Mouse (Mus musculus): Measurements from ENCODE around the gene Qtrt1.

GRCm38 (mm10) chr9:21383966-21384365, 27.7 kb upstream of the Qtrt1 start:
- TF ChIP-seq POLR2A (IDR thresholded peaks at IDR 0.05; ENCODE audit: control insufficient read depth, extremely low read depth, insufficient read depth, low read length, poor library complexity): no peak
- no peak for TF ChIP-seq CTCF (IDR thresholded peaks at IDR 0.05; ENCODE audit: borderline replicate concordance, control insufficient read depth, extremely low read depth, insufficient read depth, low read length, poor library complexity)
